Mouse (Mus musculus) hindbrain, embryonic 10.5 days (tissue): ENCODE data around the gene Ube2g1. TPM values are rescaled to one million over a fixed set of nuclear protein-coding genes. Genes with fewer than 3 reads are reported as not detected.
"Not testable (repeated sequence)": the region's sequence is repeated elsewhere in the genome, so short reads cannot be mapped to it uniquely, and the experiment has no call there.

Experiments used
- DNase-seq: peaks from one replicate; pipeline ENCODE4 v3.0.0-alpha.2; 2017; ENCODE audit warnings: low spot score
- H3K27ac ChIP-seq: fragments of 300-500 bp; sonication (generic); 2 replicates; pipeline ENCODE4 v1.5.1; 2016; ENCODE audit warnings: mild to moderate bottlenecking, moderate library complexity
- H3K27me3 ChIP-seq: fragments of 300-500 bp; sonication (generic); 2 replicates; pipeline ENCODE4 v1.6.1; 2016; ENCODE audit warnings: mild to moderate bottlenecking; ENCODE audit not compliant: poor library complexity, insufficient read depth, severe bottlenecking
- H3K36me3 ChIP-seq: fragments of 300-500 bp; sonication (generic); 2 replicates; pipeline ENCODE4 v1.6.1; 2016; ENCODE audit warnings: mild to moderate bottlenecking, moderate library complexity
- H3K4me1 ChIP-seq: fragments of 300-500 bp; sonication (generic); replicated peaks from 2 replicates; pipeline ENCODE4 v1.6.1; 2016; ENCODE audit warnings: mild to moderate bottlenecking
- H3K4me3 ChIP-seq: fragments of 300-500 bp; sonication (generic); 2 replicates; pipeline ENCODE4 v1.5.1; 2016; ENCODE audit warnings: mild to moderate bottlenecking, moderate library complexity
- H3K9me3 ChIP-seq: fragments of 300-500 bp; sonication (generic); 2 replicates; pipeline ENCODE4 v1.6.1; 2016; ENCODE audit warnings: mild to moderate bottlenecking, moderate library complexity
- WGBS: fragments of 180-500 bp; shearing (Covaris S2); methylation state at CpG from one replicate; pipeline ENCODE4 v1.1.7; 2016; 5-methylcytosine and 5-hydroxymethylcytosine counted together
- polyA plus RNA-seq: library from polyadenylated mRNA; unstranded; fragments of >200 nt; fragmentation: Nextera tagmentation; extraction: Ambion mirVana; gene quantifications from 2 replicates; pipeline ENCODE4 v1.2.1, GENCODE M21; 2016

The Ube2g1 gene
- polyA plus RNA-seq, 1 experiment from 2014 or later, result 95.7 TPM

GRCm38 (mm10) chr11:72614336-72614735 lies 7.3 kb downstream of the Ube2g1 start:
- H3K27me3 ChIP-seq, H3K9me3 ChIP-seq, H3K36me3 ChIP-seq, H3K4me1 ChIP-seq, DNase-seq, H3K4me3 ChIP-seq, H3K27ac ChIP-seq: not testable (repeated sequence)
- WGBS, result 85% methylated on average over 3 of the region's 3 CpGs

GRCm38 (mm10) chr11:72615931-72616330 lies 8.8 kb downstream of the Ube2g1 start:
- no peak for DNase-seq
- H3K9me3 ChIP-seq, result no peaks in the 10 kb centered on the region
- H3K27ac ChIP-seq, result no peak overlapping the region
- peaks cover 10% of the 10 kb centered on the region for H3K36me3 ChIP-seq
- H3K4me3 ChIP-seq, result no peak overlapping the region
- WGBS, result 87% methylated on average over 4 of the region's 4 CpGs
- H3K27me3 ChIP-seq, result no peaks in the 10 kb centered on the region
- no peaks in the 10 kb centered on the region for H3K4me1 ChIP-seq

GRCm38 (mm10) chr11:72618476-72618875 lies 11.4 kb downstream of the Ube2g1 start:
- Histone ChIP-seq H3K4me3 (no peak overlapping the region), H3K4me1 (no peaks in the 10 kb centered on the region), H3K36me3 (peaks cover 10% of the 10 kb centered on the region), H3K27me3 (no peaks in the 10 kb centered on the region), H3K9me3 (no peaks in the 10 kb centered on the region), H3K27ac (no peak overlapping the region)
- 95% methylated on average over 1 of the region's 1 CpGs for WGBS
- no peak for DNase-seq

GRCm38 (mm10) chr11:72642730-72643129 lies 35.6 kb downstream of the Ube2g1 start:
- WGBS, result 33% methylated on average over 4 of the region's 4 CpGs
- Histone ChIP-seq H3K4me1 (0 out of 2 replicates have a peak, but pooled peaks cover 8% of the 10 kb centered on the region), H3K36me3 (peaks cover 16% of the 10 kb centered on the region), H3K27me3 (no peaks in the 10 kb centered on the region), H3K9me3 (peaks cover 6% of the 10 kb centered on the region), H3K4me3 (no peak overlapping the region), H3K27ac (no peak overlapping the region)
- no peak for DNase-seq

GRCm38 (mm10) chr11:72645386-72645785 lies 38.3 kb downstream of the Ube2g1 start:
- no peak for DNase-seq
- Histone ChIP-seq H3K4me3 (no peak overlapping the region), H3K27me3 (no peaks in the 10 kb centered on the region), H3K27ac (no peak overlapping the region), H3K9me3 (peaks cover 6% of the 10 kb centered on the region), H3K4me1 (0 out of 2 replicates have a peak, but pooled peaks cover 5% of the 10 kb centered on the region), H3K36me3 (peaks cover 9% of the 10 kb centered on the region)
- 93% methylated on average over 5 of the region's 5 CpGs for WGBS

GRCm38 (mm10) chr11:72650347-72650746 lies 43.3 kb downstream of the Ube2g1 start:
- Histone ChIP-seq H3K9me3 (no peaks in the 10 kb centered on the region), H3K27ac (no peak overlapping the region), H3K4me3 (no peak overlapping the region), H3K4me1 (no peaks in the 10 kb centered on the region), H3K36me3 (no peaks in the 10 kb centered on the region), H3K27me3 (no peaks in the 10 kb centered on the region)
- 86% methylated on average over 2 of the region's 2 CpGs for WGBS
- DNase-seq, result no peak

- no peak for DNase-seq
- no peak overlapping the region for H3K4me3 ChIP-seq
- H3K36me3 ChIP-seq, result peaks cover 10% of the 10 kb centered on the region; the same call in 1 of the 2 replicates
- no peaks in the 10 kb centered on the region for H3K4me1 ChIP-seq
- H3K27ac ChIP-seq, result no peak overlapping the region
- H3K27me3 ChIP-seq, result no peaks in the 10 kb centered on the region
- no peaks in the 10 kb centered on the region for H3K9me3 ChIP-seq
These were observed 52.8 kb downstream of the Ube2g1 start for GRCm38 (mm10) chr11:72659918-72660317.

GRCm38 (mm10) chr11:72660359-72660758 lies 53.3 kb downstream of the Ube2g1 start:
- H3K4me1 ChIP-seq, result no peaks in the 10 kb centered on the region
- peaks cover 10% of the 10 kb centered on the region; the same call in 1 of the 2 replicates for H3K36me3 ChIP-seq
- no peak overlapping the region for H3K27ac ChIP-seq
- no peak for DNase-seq
- WGBS, result 92% methylated on average over 1 of the region's 1 CpGs
- no peak overlapping the region for H3K4me3 ChIP-seq
- no peaks in the 10 kb centered on the region for H3K27me3 ChIP-seq
- no peaks in the 10 kb centered on the region for H3K9me3 ChIP-seq

- no peak for DNase-seq
- H3K27me3 ChIP-seq, result no peaks in the 10 kb centered on the region
- H3K27ac ChIP-seq, result no peak overlapping the region
- peaks cover 32% of the 10 kb centered on the region for H3K36me3 ChIP-seq
- no peak overlapping the region for H3K4me3 ChIP-seq
- no peaks in the 10 kb centered on the region for H3K4me1 ChIP-seq
- 98% methylated on average over 4 of the region's 4 CpGs for WGBS
- H3K9me3 ChIP-seq, result 0 out of 2 replicates have a peak, but pooled peaks cover 3% of the 10 kb centered on the region
These were observed 57.6 kb downstream of the Ube2g1 start for GRCm38 (mm10) chr11:72664641-72665040.

GRCm38 (mm10) chr11:72670634-72671033 lies 63.6 kb downstream of the Ube2g1 start:
- 0 out of 2 replicates have a peak, but pooled peaks cover 3% of the 10 kb centered on the region for H3K9me3 ChIP-seq
- peaks cover 31% of the 10 kb centered on the region for H3K36me3 ChIP-seq
- no peaks in the 10 kb centered on the region for H3K4me1 ChIP-seq
- no peak for DNase-seq
- no peaks in the 10 kb centered on the region for H3K27me3 ChIP-seq
- no peak overlapping the region for H3K27ac ChIP-seq
- H3K4me3 ChIP-seq, result no peak overlapping the region

- Histone ChIP-seq H3K4me3 (no peak overlapping the region), H3K9me3 (0 out of 2 replicates have a peak, but pooled peaks cover 3% of the 10 kb centered on the region), H3K4me1 (no peaks in the 10 kb centered on the region), H3K27me3 (no peaks in the 10 kb centered on the region), H3K27ac (no peak overlapping the region), H3K36me3 (peaks cover 23% of the 10 kb centered on the region)
- DNase-seq, result no peak
- WGBS, result 84% methylated on average over 6 of the region's 6 CpGs
These were observed 64.4 kb downstream of the Ube2g1 start for GRCm38 (mm10) chr11:72671294-72671988.

GRCm38 (mm10) chr11:72672438-72672837 lies 65.4 kb downstream of the Ube2g1 start:
- H3K4me3 ChIP-seq, result no peak overlapping the region
- DNase-seq, result no peak
- no peak overlapping the region for H3K27ac ChIP-seq
- no peaks in the 10 kb centered on the region for H3K27me3 ChIP-seq
- H3K9me3 ChIP-seq, result 0 out of 2 replicates have a peak, but pooled peaks cover 3% of the 10 kb centered on the region
- 91% methylated on average over 1 of the region's 1 CpGs for WGBS
- peaks cover 17% of the 10 kb centered on the region for H3K36me3 ChIP-seq
- no peaks in the 10 kb centered on the region for H3K4me1 ChIP-seq

- Histone ChIP-seq H3K27ac (no peak overlapping the region), H3K4me3 (no peak overlapping the region), H3K36me3 (peaks cover 15% of the 10 kb centered on the region; the same call in 1 of the 2 replicates), H3K4me1 (no peaks in the 10 kb centered on the region), H3K9me3 (no peaks in the 10 kb centered on the region), H3K27me3 (no peaks in the 10 kb centered on the region)
- WGBS, result 77% methylated on average over 2 of the region's 2 CpGs
- DNase-seq, result no peak
These were observed 68.2 kb downstream of the Ube2g1 start for GRCm38 (mm10) chr11:72675280-72675679.
